12 mouse cellular contexts compared by ENCODE assay signal in genomic region chr5:132391831-132392763, GRCm38 (mm10).
DNase-seq lines count a peak whose midpoint lies in the region; ATAC-seq and TF ChIP-seq lines count a peak whose summit lies in the region.
"Had no signal": no experiment of that assay in that cellular context is flagged by ENCODE, and none has a peak within 500 bp of the region (broad histone marks: within the 10 kb centered on the region; RNA-seq: fewer than 3 reads in every experiment).

No protein-coding gene starts in this region.

- H3K36me3 ChIP-seq in forebrain, embryonic 10.5 days (replicated peaks), result no peaks in the 10 kb centered on the region
- H3K36me3 ChIP-seq in forebrain, embryonic 16.5 days (ENCODE audit: control insufficient read depth, insufficient read depth), result no peaks in the 10 kb centered on the region
- no peaks in the 10 kb centered on the region for H3K36me3 ChIP-seq in midbrain, postnatal 0 days (ENCODE audit: insufficient read depth, low read length)
- no peaks in the 10 kb centered on the region for H3K36me3 ChIP-seq in thymus, adult 2 months (ENCODE audit: control insufficient read depth, insufficient read depth, low read length)
- H3K36me3 ChIP-seq: embryonic facial prominence, embryonic 12.5 days; liver, embryonic 12.5 days had no signal

- H3K4me1 ChIP-seq in forebrain, embryonic 10.5 days, result peaks cover 45% of the 10 kb centered on the region
- H3K4me1 ChIP-seq in forebrain, embryonic 16.5 days (replicated peaks; ENCODE audit: control insufficient read depth, insufficient read depth, low read length), result peaks cover 28% of the 10 kb centered on the region
- H3K4me1 ChIP-seq in midbrain, postnatal 0 days (ENCODE audit: insufficient read depth, low read length), result peaks cover 8% of the 10 kb centered on the region; the same call in 1 of the 2 replicates
- no peaks in the 10 kb centered on the region for H3K4me1 ChIP-seq in thymus, adult 2 months (replicated peaks; ENCODE audit: control insufficient read depth, insufficient read depth, low read length)

- H3K27me3 ChIP-seq in forebrain, embryonic 10.5 days (ENCODE audit: poor library complexity, severe bottlenecking), result no peaks in the 10 kb centered on the region
- no peaks in the 10 kb centered on the region for H3K27me3 ChIP-seq in forebrain, embryonic 16.5 days (replicated peaks; ENCODE audit: control insufficient read depth, insufficient read depth, low read length)
- no peaks in the 10 kb centered on the region for H3K27me3 ChIP-seq in midbrain, postnatal 0 days (ENCODE audit: insufficient read depth, low read length)
- no peaks in the 10 kb centered on the region for H3K27me3 ChIP-seq in thymus, adult 2 months (ENCODE audit: control insufficient read depth, insufficient read depth, low read length)
- H3K27me3 ChIP-seq: embryonic facial prominence, embryonic 12.5 days; liver, embryonic 12.5 days had no signal

- H3K4me3 ChIP-seq in forebrain, embryonic 10.5 days, result no peak overlapping the region
- H3K4me3 ChIP-seq in forebrain, embryonic 16.5 days (replicated peaks; ENCODE audit: low read length), result no peak overlapping the region
- H3K4me3 ChIP-seq in midbrain, postnatal 0 days (ENCODE audit: low read depth, low read length), result no peak overlapping the region
- no peak overlapping the region for H3K4me3 ChIP-seq in thymus, adult 2 months (ENCODE audit: control insufficient read depth, insufficient read depth, low read length)
- H3K4me3 ChIP-seq: embryonic facial prominence, embryonic 12.5 days; liver, embryonic 12.5 days had no signal

- ATAC-seq in forebrain, embryonic 16.5 days, result no peak
- no peak for ATAC-seq in midbrain, postnatal 0 days (ENCODE audit: low FRiP score)
- ATAC-seq: liver, embryonic 12.5 days had no signal

- H3K4me2 ChIP-seq in forebrain, embryonic 16.5 days (ENCODE audit: low read length), result no peak overlapping the region
- peak overlapping the region; percentile 12; the same call in 1 of the 2 replicates for H3K4me2 ChIP-seq in midbrain, postnatal 0 days (ENCODE audit: low read depth, low read length, poor library complexity, severe bottlenecking)
- H3K4me2 ChIP-seq: embryonic facial prominence, embryonic 12.5 days; heart, embryonic 11.5 days; liver, embryonic 12.5 days had no signal

- no peak for DNase-seq in forebrain, embryonic 10.5 days (ENCODE audit: extremely low spot score, low spot score)
- DNase-seq in lung, postnatal 10 days, result peak; percentile 10
- no peak for DNase-seq in lung, postnatal 25 days (ENCODE audit: low spot score)
- peak; percentile 39 to 40 for DNase-seq in kidney, adult 8-10 months
- DNase-seq in midbrain, postnatal 0 days (ENCODE audit: low spot score), result peak; percentile 29
- DNase-seq in thymus, adult 2 months, result no peak
- no peak for DNase-seq in layer of hippocampus, adult 9-10 months (ENCODE audit: low spot score)
- DNase-seq: cerebellum, adult 18-20 months had no signal

- no peak for TF ChIP-seq CTCF in midbrain, postnatal 0 days (IDR thresholded peaks at IDR 0.05)
- no peak for TF ChIP-seq CTCF in thymus, adult 2 months (IDR thresholded peaks at IDR 0.05; ENCODE audit: borderline replicate concordance, control insufficient read depth, extremely low read depth, insufficient read depth, low read length, poor library complexity)

- no peak for TF ChIP-seq POLR2A in thymus, adult 2 months (IDR thresholded peaks at IDR 0.05; ENCODE audit: control insufficient read depth, extremely low read depth, insufficient read depth, low read length, poor library complexity)

- H3K27ac ChIP-seq in forebrain, embryonic 10.5 days, result 0 out of 2 replicates have a peak overlapping the region, but pooled peaks have one; percentile 7
- no peak overlapping the region for H3K27ac ChIP-seq in forebrain, embryonic 16.5 days (ENCODE audit: low read length)
- H3K27ac ChIP-seq in midbrain, postnatal 0 days (ENCODE audit: low read depth, low read length), result no peak overlapping the region
- H3K27ac ChIP-seq in thymus, adult 2 months (ENCODE audit: control insufficient read depth, insufficient read depth, low read length), result no peak overlapping the region
- H3K27ac ChIP-seq: embryonic facial prominence, embryonic 12.5 days; liver, embryonic 12.5 days had no signal

- no peaks in the 10 kb centered on the region for H3K9me3 ChIP-seq in forebrain, embryonic 10.5 days
- no peaks in the 10 kb centered on the region for H3K9me3 ChIP-seq in forebrain, embryonic 16.5 days (ENCODE audit: control insufficient read depth, low read length)
- H3K9me3 ChIP-seq in midbrain, postnatal 0 days (ENCODE audit: low read length), result no peaks in the 10 kb centered on the region
- H3K9me3 ChIP-seq: embryonic facial prominence, embryonic 12.5 days; liver, embryonic 12.5 days had no signal

- H3K9ac ChIP-seq in forebrain, embryonic 16.5 days (replicated peaks; ENCODE audit: low read depth, low read length), result no peak overlapping the region
- H3K9ac ChIP-seq in midbrain, postnatal 0 days (replicated peaks; ENCODE audit: low read length, poor library complexity, severe bottlenecking), result no peak overlapping the region
- H3K9ac ChIP-seq: embryonic facial prominence, embryonic 12.5 days; liver, embryonic 12.5 days had no signal

- 66% methylated on average over 14 of the region's 14 CpGs for WGBS in forebrain, embryonic 10.5 days
- WGBS in forebrain, embryonic 16.5 days, result 24% methylated on average over 14 of the region's 14 CpGs
- WGBS in midbrain, postnatal 0 days, result 30% methylated on average over 14 of the region's 14 CpGs
- 83% methylated on average over 14 of the region's 14 CpGs for WGBS in thymus, adult 2 months

Comparison
In these comparisons a context has a peak if more than half of its experiments do, and no peak if none do; other contexts are left out.
1. DNase-seq: peak in lung, postnatal 10 days (single experiment), kidney, adult 8-10 months (2 of 2) and midbrain, postnatal 0 days (single experiment); none in forebrain, embryonic 10.5 days (single experiment), lung, postnatal 25 days (single experiment), thymus, adult 2 months (single experiment) and layer of hippocampus, adult 9-10 months (single experiment).